Mouse (Mus musculus): Measurements from ENCODE around the gene Slc6a6.

- no peak for TF ChIP-seq BHLHE40 (IDR thresholded peaks at IDR 0.05; ENCODE audit: borderline replicate concordance, low read depth, low read length)
- no peak for TF ChIP-seq CTCF (IDR thresholded peaks at IDR 0.05 in 2 of 3, conservative IDR thresholded peaks at IDR 0.05 in 1 of 3; ENCODE audit: control insufficient read depth in 1 of 3, insufficient read depth in 1 of 3, low read depth in 2 of 3, low read length in 3 of 3, poor library complexity in 1 of 3, severe bottlenecking in 1 of 3)
- TF ChIP-seq USF1 (IDR thresholded peaks at IDR 0.05; ENCODE audit: low read depth, low read length), result no peak
- no peak for TF ChIP-seq ZC3H11A (IDR thresholded peaks at IDR 0.05; ENCODE audit: low read depth, low read length)
Measured at GRCm38 (mm10) chr6:91779206-91779605, 95.4 kb downstream of the Slc6a6 start.
